Mouse (Mus musculus): ENCODE results near the gene Zbed3. TPM values are rescaled to one million over a fixed set of nuclear protein-coding genes. Genes with fewer than 3 reads are reported as not detected.

Gene Zbed3
- polyA plus RNA-seq (2015; fragmentation: Nextera tagmentation; extraction: Ambion mirVana): 26.1 and 27.2 TPM in 2 replicates

DNA sequence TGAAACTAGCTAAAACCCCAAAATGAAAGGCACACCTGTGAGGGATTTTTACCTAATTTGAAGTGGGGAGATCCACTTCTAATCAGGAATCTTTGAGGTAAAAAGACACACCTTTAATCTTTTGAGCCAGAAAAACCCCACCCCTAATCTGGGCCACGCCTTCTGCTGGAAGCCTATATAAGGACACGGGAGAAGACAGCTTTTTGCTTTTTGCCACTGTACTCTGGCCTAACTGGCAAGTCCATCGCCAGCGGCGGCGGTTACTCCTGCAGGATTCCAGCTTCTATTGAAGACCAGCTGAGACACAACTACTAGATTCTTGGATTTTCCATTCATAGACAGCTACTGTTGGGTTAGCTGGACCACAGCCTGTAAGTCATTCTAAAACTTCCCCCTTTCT is at the start of gene Zbed3:
Zbed3 (plus strand) TSS at position 213 of the 400 bp plus-strand sequence.
- WGBS: 88% methylated on average over 6 of the region's 6 CpGs
- Histone ChIP-seq H3K27me3 (replicated peaks; ENCODE audit: insufficient read depth, low read length) (no peaks in the 10 kb centered on the region), H3K36me3 (ENCODE audit: insufficient read depth, low read length) (no peaks in the 10 kb centered on the region), H3K27ac (ENCODE audit: low read length) (peak within 1 kb of the TSS; percentile 97; the same call in 1 of the 2 replicates), H3K9ac (replicated peaks; ENCODE audit: low read depth) (peak within 1 kb of the TSS; percentile 97), H3K4me1 (ENCODE audit: insufficient read depth, low read depth, low read length) (peaks cover 11% of the 10 kb centered on the region), H3K9me3 (ENCODE audit: low read length) (no peaks in the 10 kb centered on the region), H3K4me3 (ENCODE audit: low read depth, low read length) (peak within 1 kb of the TSS; percentile 94), H3K4me2 (replicated peaks; ENCODE audit: low read depth, low read length) (peak within 1 kb of the TSS; percentile 94)
- DNase-seq (ENCODE audit: low spot score) (no peak), ATAC-seq (no peak)
- no peak for TF ChIP-seq EP300 (IDR thresholded peaks at IDR 0.05)
- TF ChIP-seq CTCF (IDR thresholded peaks at IDR 0.05): no peak

DNA sequence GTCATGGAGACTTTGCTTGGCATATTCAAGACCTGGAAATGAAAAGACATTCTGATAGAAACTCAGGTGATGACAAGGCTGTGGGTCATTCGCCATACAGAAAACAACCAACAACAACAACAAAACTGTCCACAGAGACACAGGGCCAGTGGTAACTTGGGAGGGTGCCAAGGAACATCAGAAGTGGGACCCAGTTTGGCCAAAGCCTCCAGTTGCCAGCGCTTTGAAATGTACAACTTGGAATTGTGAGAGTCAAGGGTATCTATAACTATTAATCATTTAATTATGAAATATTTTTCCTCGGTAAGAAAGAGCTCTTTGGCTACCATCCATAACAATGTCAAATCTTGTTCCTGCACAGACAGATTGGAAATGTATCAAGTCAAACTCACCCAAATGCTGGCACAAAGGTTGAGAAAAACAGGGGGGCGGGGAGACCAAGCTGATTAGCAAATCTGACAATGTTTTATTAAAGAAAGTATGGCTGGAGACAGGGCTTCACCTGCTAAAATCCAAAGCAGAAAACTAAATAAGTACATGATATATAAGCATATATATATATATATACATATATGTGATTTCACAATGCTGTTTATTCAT is 44.9 kb upstream of the Zbed3 start:
- DNase-seq (ENCODE audit: low spot score) (no peak), ATAC-seq (no peak)
- Histone ChIP-seq H3K4me1 (ENCODE audit: insufficient read depth, low read depth, low read length) (no peaks in the 10 kb centered on the region), H3K36me3 (ENCODE audit: insufficient read depth, low read length) (no peaks in the 10 kb centered on the region), H3K27me3 (replicated peaks; ENCODE audit: insufficient read depth, low read length) (no peaks in the 10 kb centered on the region), H3K9me3 (ENCODE audit: low read length) (no peaks in the 10 kb centered on the region), H3K4me2 (replicated peaks; ENCODE audit: low read depth, low read length) (no peak overlapping the region), H3K27ac (ENCODE audit: low read length) (no peak overlapping the region), H3K9ac (replicated peaks; ENCODE audit: low read depth) (no peak overlapping the region), H3K4me3 (ENCODE audit: low read depth, low read length) (no peak overlapping the region)
- TF ChIP-seq CTCF (IDR thresholded peaks at IDR 0.05): no peak
- no peak for TF ChIP-seq EP300 (IDR thresholded peaks at IDR 0.05)
- WGBS: 73% methylated on average over 4 of the region's 4 CpGs

DNA sequence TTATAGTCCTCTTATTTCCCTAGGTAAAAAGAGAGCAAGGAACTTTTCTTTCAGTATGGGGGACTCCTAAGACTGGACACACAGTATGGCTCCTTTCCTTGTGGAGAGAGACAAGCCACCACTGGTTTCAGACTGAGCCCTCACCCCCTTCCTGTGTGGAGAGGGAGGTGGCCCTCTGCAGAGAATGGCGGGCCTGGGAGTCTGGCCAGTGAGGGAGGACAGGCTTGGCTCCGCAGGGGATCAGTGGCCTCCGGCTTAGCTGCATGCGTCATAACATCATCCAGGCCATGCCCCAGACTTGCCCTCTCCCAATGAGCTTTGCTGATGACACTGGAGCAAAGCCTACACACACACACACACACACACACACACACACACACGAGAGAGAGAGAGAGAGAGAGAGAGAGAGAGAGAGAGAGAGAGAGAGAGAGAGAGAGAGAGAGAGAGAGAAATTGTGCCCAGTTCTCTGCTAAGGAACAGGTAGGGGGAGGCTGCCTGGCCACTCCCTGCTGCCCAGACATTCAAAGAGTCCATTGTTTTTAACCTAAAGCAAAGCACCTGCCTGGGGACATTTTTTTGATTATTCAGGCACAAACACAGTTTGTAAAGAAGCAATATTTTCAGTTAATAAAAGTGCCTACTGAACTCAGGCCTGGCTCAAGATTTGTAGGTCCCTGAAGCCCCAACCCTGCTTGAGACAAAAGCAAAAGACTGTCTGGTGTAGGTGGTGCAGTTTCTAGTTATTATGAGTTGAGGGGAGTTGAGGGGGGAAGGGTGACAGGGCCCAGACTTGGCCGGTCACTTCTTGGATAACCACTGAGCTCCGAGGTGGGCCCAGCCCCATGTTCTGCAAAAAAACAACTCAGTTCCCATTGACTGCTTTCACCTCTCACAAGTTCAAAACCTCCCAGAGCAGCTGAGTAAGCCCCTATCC is 41.4 kb upstream of the Zbed3 start:
- H3K9ac ChIP-seq (replicated peaks; ENCODE audit: low read depth): no peak overlapping the region
- H3K4me2 ChIP-seq (replicated peaks; ENCODE audit: low read depth, low read length): no peak overlapping the region
- H3K36me3 ChIP-seq (ENCODE audit: insufficient read depth, low read length): no peaks in the 10 kb centered on the region
- no peak overlapping the region for H3K4me3 ChIP-seq (ENCODE audit: low read depth, low read length)
- TF ChIP-seq EP300 (IDR thresholded peaks at IDR 0.05) (no peak), CTCF (IDR thresholded peaks at IDR 0.05) (no peak)
- no peak overlapping the region for H3K27ac ChIP-seq (ENCODE audit: low read length)
- H3K27me3 ChIP-seq (replicated peaks; ENCODE audit: insufficient read depth, low read length): no peaks in the 10 kb centered on the region
- peak; percentile 15 for DNase-seq (ENCODE audit: low spot score)
- H3K9me3 ChIP-seq (ENCODE audit: low read length): no peaks in the 10 kb centered on the region
- no peaks in the 10 kb centered on the region for H3K4me1 ChIP-seq (ENCODE audit: insufficient read depth, low read depth, low read length)
- peak; percentile 40; the same call in 1 of the 2 replicates for ATAC-seq
- WGBS: 33% methylated on average over 6 of the region's 7 CpGs

DNA sequence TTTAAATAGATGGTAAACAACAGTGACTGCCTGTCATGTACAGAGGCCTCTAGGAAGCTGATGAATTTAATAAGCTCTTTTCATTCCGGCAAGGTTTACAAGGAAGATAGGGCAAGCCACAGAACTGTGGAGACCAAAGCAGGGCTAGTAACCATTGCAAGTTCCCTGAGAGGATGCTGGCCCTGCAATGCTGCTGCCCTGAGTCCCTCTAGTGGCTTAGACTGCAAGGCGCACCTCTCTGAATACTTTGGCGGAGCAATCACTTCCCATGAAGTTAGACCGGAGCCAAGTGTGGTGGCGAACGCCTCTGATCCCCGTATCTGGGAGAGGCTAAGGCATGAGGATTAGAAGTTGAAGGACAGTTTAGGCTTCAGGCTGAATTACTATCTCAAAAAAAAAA is 36.4 kb upstream of the Zbed3 start:
- H3K4me2 ChIP-seq (replicated peaks; ENCODE audit: low read depth, low read length): no peak overlapping the region
- ATAC-seq (peak; percentile 78), DNase-seq (ENCODE audit: low spot score) (peak; percentile 92)
- WGBS: under 1% methylated on average over 7 of the region's 7 CpGs
- no peaks in the 10 kb centered on the region for H3K36me3 ChIP-seq (ENCODE audit: insufficient read depth, low read length)
- H3K4me3 ChIP-seq (ENCODE audit: low read depth, low read length): no peak overlapping the region
- no peaks in the 10 kb centered on the region for H3K9me3 ChIP-seq (ENCODE audit: low read length)
- H3K27me3 ChIP-seq (replicated peaks; ENCODE audit: insufficient read depth, low read length): no peaks in the 10 kb centered on the region
- H3K27ac ChIP-seq (ENCODE audit: low read length): no peak overlapping the region
- TF ChIP-seq CTCF (IDR thresholded peaks at IDR 0.05) (peak; percentile 98), EP300 (IDR thresholded peaks at IDR 0.05) (no peak)
- H3K4me1 ChIP-seq (ENCODE audit: insufficient read depth, low read depth, low read length): no peaks in the 10 kb centered on the region
- no peak overlapping the region for H3K9ac ChIP-seq (replicated peaks; ENCODE audit: low read depth)

DNA sequence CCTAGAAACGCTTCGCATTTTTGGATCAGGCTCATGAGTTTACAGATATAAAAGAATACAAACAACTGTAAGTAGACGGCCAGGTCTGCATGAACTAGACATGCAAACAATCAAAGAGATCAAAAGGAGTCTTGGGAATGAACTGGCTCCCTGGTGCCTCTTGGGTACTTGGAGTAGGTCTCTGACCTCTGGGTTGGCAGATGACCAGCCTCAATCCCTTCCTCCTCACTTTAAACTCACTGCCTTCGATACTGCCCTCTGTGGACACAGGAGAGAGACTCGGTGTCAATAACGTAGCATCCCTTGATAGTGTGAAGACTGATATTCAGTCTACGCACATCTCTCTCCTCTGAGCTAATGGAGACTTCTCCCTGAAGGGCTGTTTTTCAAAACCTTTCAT is 35.4 kb upstream of the Zbed3 start:
- H3K9me3 ChIP-seq (ENCODE audit: low read length): no peaks in the 10 kb centered on the region
- ATAC-seq (no peak), DNase-seq (ENCODE audit: low spot score) (no peak)
- H3K4me3 ChIP-seq (ENCODE audit: low read depth, low read length): no peak overlapping the region
- no peaks in the 10 kb centered on the region for H3K27me3 ChIP-seq (replicated peaks; ENCODE audit: insufficient read depth, low read length)
- no peak for TF ChIP-seq EP300 (IDR thresholded peaks at IDR 0.05)
- no peak for TF ChIP-seq CTCF (IDR thresholded peaks at IDR 0.05)
- WGBS: 58% methylated on average over 7 of the region's 7 CpGs
- H3K27ac ChIP-seq (ENCODE audit: low read length): no peak overlapping the region
- no peaks in the 10 kb centered on the region for H3K36me3 ChIP-seq (ENCODE audit: insufficient read depth, low read length)
- no peak overlapping the region for H3K9ac ChIP-seq (replicated peaks; ENCODE audit: low read depth)
- no peak overlapping the region for H3K4me2 ChIP-seq (replicated peaks; ENCODE audit: low read depth, low read length)
- H3K4me1 ChIP-seq (ENCODE audit: insufficient read depth, low read depth, low read length): no peaks in the 10 kb centered on the region

DNA sequence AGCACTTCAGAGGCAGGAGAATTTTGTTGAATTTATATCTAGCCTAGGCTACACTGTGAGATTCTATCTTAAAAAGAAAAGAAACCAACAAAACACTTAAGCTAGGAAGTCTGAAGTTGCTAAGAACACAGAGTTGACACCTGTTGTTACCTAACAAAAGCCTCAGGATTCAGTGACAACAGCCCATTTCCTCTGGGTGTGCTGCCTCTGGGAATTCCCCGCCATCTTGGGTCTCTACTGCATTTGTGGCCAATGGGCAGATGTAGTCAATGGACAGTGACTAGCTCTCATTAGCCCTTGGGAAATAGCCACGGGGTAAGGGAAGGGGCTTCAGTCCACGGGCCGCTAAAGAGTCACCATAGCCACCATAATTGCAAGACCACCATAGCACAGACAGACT is 31.4 kb upstream of the Zbed3 start:
- ATAC-seq (no peak), DNase-seq (ENCODE audit: low spot score) (no peak)
- no peaks in the 10 kb centered on the region for H3K36me3 ChIP-seq (ENCODE audit: insufficient read depth, low read length)
- 79% methylated on average over 4 of the region's 4 CpGs for WGBS
- H3K27me3 ChIP-seq (replicated peaks; ENCODE audit: insufficient read depth, low read length): no peaks in the 10 kb centered on the region
- TF ChIP-seq EP300 (IDR thresholded peaks at IDR 0.05): no peak
- no peak for TF ChIP-seq CTCF (IDR thresholded peaks at IDR 0.05)
- H3K4me3 ChIP-seq (ENCODE audit: low read depth, low read length): no peak overlapping the region
- no peak overlapping the region for H3K4me2 ChIP-seq (replicated peaks; ENCODE audit: low read depth, low read length)
- H3K27ac ChIP-seq (ENCODE audit: low read length): no peak overlapping the region
- no peaks in the 10 kb centered on the region for H3K4me1 ChIP-seq (ENCODE audit: insufficient read depth, low read depth, low read length)
- no peaks in the 10 kb centered on the region for H3K9me3 ChIP-seq (ENCODE audit: low read length)
- H3K9ac ChIP-seq (replicated peaks; ENCODE audit: low read depth): no peak overlapping the region

Data from lung, postnatal 0 days (tissue).